Mouse (Mus musculus) kidney, adult 18-20 months (tissue): ENCODE measurements around the gene Actn2.
A peak's percentile ranks its signal among the peaks of the same experiment; 100 is the strongest.

ENCODE experiments used
- DNase-seq: peaks from one replicate; pipeline ENCODE4 v3.0.0; 2021

Gene Actn2

GRCm38 (mm10) chr13:12314173-12314572, 26.4 kb downstream of the Actn2 start:
- DNase-seq = no peak

- peak; percentile 15 for DNase-seq
Observed at GRCm38 (mm10) chr13:12311930-12312492, 28.5 kb downstream of the Actn2 start.

DNA sequence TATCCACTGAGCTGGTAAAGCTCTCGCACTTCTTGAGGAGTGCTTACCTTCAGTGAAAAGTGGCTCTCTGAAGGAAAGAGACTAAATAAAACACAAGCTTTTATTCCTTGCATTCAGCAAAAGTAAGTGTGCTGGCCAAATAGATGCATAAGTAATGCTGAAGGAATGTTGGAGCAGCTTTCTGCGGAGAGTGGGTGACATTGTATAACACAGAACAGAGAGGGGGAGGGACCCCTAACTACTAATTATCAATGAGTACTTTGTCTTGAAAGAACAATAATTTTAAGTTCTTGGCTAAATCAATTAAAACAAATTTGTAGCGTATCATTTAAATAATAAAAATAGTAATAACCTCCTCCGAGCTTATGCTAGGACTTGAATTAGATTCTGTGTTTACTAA, 29.2 kb downstream of the Actn2 start:
- no peak for DNase-seq

DNA sequence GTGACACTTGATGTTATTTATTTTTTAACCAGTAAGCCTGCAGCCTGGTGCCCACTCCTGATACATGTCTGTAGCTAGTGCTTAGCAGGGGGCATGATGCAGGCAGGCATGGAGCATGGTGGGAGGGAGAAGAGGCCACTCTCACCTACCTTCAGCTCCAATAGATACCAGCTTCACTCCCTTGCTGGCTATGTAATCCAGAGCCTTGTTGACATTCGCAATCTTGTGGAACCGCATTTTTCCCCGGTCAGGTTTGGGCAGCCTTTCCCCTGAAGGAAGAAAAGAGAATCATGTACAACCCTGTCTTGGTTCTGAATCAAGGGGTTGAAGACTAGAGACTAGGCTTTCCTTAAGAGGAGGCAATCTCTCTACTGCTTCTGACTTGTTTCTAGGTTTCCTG, 31.1 kb downstream of the Actn2 start:
- DNase-seq = no peak

- no peak for DNase-seq
Observed at GRCm38 (mm10) chr13:12308878-12309277, 31.7 kb downstream of the Actn2 start.

DNA sequence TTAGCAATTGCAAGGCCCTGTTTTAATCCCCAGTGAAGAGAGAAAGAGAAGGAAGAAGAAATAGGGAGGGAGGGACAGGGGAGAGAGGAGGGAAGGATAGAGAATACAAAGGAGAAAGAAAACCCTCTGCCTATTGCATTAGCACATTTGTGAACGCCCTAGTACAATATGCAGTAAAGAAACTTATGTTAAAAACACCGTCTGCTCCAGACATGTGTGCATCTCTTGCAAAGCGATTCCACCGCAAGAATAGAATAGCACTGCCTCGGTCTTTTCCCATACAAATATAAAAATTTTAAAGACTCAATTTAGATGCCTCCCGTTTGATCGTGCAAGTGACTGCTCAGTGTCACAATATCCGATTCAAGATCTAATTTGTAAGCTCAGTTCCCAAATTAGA, 32.1 kb downstream of the Actn2 start:
- no peak for DNase-seq

DNA sequence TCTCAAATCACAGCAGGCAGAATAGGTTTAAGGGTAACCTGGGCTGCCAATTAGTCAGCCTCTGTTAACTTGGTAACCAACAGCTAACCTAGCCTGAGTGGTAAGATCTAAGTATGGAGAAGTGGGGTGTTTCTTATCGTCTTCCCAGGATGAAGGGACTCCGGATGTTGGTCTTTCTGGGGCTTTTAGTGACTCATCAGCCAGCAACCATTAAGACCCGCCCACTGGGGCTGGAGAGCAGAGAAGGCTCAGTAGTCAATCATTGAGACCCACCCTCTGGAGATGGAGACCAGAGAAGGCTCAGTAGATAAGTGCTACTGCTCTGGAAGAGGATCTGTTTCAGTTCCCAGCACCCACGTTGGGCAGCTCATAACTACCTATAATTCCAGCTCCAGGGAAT, 33.3 kb downstream of the Actn2 start:
- no peak for DNase-seq

DNA sequence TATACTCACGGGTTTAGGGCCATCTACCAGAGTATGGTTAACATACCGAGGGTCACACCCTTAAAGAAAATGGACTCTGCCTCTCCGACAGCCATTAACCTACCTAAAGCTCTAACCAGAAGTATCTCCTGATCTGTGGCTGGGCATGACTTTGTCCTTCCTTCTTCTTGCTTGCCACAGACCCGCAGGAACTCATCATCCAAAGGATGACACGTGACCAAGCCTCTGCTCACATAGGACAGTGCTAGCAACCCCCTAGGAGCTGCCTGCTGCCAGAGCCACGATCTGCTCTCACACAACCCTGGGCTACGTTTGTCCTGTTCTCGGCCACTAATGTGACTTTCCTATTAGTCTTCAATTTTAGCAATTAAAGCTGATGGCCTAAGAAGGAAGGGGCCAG, 35.0 kb downstream of the Actn2 start:
- no peak for DNase-seq

GRCm38 (mm10) chr13:12304991-12305390, 35.6 kb downstream of the Actn2 start:
- no peak for DNase-seq

DNA sequence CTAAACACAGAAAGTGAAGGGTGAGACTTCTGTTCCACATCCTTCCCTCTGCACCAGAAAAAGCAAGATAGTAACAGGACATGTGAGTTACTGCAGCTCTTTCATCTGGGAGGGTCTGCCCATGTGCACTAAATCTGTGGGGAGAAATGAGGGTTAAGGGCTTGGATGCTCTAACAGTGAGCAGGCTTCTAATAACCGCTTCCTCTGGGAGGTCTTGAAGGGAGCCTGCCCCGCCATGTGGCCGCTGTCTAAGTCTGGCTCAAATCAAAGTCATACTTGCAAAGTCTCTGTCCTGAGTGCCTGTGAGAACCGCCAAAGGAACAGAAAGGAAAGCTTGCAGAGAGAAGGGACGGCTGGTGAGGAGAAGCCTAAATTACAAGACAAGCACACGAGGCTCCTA, 42.8 kb downstream of the Actn2 start:
- no peak for DNase-seq

DNA sequence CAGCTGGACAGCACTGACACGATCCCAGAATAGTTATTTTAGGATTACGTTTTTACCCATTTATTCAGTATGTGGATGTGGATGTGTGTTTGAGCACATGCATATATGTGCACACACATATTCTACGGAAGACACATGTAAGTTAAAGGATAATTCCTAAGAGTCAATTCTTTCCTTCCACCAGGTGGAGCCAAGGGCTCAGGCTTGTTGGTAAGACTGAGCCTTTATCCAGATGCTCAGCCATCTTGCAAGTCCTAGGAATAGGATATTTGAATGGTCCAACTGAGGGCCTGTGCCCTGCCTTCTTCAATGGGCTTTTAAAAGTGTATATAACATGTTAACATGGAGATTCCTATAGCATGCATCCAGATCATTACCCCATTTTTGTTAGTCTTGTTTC, 43.9 kb downstream of the Actn2 start:
- DNase-seq = no peak

GRCm38 (mm10) chr13:12293810-12294209, 46.8 kb downstream of the Actn2 start:
- DNase-seq = no peak

- no peak for DNase-seq
Observed at GRCm38 (mm10) chr13:12290700-12291099, 49.9 kb downstream of the Actn2 start.

DNA sequence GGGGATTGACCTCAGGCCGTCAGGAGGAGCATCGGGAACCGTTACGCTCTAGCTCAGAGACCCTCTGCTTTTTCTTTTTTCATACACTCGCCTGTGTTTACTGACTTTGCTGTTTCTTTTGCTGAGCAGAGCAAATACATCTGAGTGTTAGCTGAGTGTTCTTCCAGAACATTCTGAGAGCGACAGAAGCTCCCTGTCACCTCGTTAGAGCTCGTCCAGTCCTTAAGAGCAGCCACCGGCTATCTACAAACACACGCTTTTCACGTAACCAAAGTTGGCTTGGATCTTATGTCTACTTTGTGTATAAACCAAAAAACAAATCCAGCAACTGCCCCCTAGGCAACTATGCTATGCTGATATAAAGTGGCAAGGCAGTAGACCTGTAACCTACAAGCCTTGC, 56.0 kb downstream of the Actn2 start:
- DNase-seq = no peak

DNA sequence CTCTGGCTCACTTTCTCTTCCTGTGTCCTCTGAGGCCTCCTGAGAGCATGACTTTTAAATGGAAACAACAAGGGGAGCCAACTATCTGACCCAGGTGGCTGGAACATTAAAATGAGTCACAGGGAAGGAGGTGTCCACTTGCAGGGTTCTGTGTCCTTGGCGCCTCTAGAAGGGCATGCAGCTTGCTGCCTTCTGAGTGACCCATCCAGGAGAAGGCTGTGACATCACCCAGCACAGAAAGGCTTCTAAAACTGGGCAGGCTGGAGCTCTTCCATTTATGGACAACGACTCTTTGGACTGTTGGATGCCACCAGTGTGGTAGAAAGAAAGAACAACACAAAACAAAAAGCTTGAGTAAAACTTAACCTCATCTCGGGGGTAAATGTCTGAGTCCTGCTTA, 56.7 kb downstream of the Actn2 start:
- DNase-seq = no peak

- DNase-seq = no peak
Observed at GRCm38 (mm10) chr13:12274721-12275120, 65.8 kb downstream of the Actn2 start.

DNA sequence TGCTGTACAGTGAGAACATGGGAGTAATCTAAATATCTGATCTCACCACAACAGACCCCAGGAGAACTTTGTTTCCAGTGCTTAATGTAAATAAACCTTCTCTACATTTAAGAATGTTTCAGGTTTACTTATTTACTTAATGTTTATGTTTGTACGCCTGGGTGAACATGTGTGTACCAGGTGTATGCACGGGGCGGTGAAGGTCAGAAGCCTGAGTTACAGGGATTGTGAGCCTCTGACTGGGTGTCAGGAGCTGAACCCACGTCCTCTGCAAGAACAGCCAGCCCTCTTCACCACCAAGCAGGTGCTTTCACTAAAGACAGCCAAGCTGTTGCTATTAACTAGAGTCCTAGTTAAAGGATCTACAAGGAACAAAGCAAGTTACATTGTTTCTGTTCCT, 66.3 kb downstream of the Actn2 start:
- DNase-seq = no peak

GRCm38 (mm10) chr13:12272953-12273352, 67.6 kb downstream of the Actn2 start:
- no peak for DNase-seq

- no peak for DNase-seq
Observed at GRCm38 (mm10) chr13:12267971-12268370, 72.6 kb downstream of the Actn2 start.

DNA sequence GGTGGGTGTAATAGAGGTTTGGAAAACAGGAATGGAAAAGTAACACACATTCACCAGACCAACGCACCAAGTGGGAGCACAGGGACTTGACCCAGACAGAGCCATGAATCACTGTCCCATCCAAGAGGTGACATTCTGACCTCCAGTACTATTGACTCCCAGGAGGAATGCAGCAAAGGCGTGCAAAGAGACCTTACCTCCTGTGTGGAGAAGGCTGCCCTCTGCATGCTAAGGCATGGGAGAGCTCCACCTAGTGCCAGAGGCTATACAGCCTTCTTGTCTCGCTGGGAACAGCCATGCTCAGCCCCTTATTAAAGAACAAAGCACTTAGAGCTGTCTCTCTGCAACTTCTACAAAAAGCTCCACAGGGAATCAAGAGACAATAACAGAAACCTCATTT, 73.5 kb downstream of the Actn2 start:
- DNase-seq = peak; percentile 38

DNA sequence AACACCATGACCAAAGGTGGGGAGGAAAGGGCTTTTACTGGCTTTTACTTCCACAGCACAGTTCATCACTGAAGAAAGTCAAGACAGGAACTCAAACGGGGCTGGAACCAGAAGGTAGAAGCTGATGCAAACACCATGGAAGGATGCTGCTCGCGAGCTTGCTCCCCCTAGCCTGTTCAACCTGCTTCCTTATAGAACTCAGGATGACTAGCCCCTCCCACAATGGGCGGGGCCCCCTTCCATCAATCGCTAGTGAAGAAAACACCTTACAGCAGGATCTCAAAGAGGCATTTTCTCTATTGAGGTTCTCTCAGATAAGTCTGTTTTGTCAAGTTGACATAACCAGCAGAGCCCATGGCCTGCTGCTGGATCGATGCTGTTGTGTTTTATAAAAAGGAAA, 76.6 kb downstream of the Actn2 start:
- no peak for DNase-seq

GRCm38 (mm10) chr13:12261505-12261904, 79.1 kb downstream of the Actn2 start:
- no peak for DNase-seq

DNA sequence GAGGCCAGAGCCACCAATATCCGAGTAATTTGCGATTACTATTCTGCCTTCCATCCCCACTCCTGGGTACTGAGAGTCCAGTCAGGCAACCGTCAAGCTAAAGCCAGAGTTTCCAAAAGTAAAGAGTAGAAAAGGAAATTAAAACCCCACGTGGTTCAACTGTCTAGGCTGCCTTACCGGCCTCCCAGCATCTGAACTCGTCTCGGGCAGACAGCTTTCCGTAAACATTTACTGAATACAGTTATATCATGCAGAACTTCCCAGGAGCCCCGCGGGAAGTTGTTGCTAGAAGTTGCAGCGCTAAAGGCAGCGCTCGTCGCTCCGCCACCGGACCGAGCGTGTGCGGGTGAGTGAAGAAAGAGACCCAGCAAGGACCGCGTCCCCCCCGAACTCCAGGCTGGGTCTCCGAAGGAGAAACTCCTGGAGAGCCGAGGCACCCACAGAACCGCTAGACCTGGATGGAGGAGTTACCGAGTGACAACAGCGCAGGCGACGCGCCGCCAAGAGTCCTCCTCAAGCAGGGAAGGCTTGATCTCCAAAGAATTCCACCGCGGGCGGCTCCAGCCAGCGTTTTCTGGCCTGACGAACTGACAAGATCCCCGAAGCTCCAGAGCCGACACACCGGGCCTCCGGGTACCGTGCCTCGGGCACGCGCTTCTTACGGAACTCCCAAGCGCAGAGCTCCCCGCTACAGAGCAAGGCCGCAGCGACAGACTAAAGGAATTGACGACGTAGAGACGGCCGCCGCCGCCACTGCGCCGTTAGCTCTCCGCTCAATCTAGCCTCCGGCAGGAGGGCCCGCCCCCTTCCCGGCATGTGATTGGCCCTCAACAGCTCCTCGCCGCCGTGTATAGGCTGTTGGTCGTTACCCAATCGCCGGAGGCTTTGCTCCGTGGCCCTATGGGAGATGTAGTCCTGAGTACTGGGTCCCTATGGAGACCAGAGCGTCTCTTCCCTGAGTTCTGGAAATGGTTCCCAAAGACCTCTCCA, 82.9 kb downstream of the Actn2 start, which contains the start of gene Mtr:
Mtr (minus strand) TSS at position 723 of the 990 bp plus-strand sequence.
- peak; percentile 93 for DNase-seq

DNA sequence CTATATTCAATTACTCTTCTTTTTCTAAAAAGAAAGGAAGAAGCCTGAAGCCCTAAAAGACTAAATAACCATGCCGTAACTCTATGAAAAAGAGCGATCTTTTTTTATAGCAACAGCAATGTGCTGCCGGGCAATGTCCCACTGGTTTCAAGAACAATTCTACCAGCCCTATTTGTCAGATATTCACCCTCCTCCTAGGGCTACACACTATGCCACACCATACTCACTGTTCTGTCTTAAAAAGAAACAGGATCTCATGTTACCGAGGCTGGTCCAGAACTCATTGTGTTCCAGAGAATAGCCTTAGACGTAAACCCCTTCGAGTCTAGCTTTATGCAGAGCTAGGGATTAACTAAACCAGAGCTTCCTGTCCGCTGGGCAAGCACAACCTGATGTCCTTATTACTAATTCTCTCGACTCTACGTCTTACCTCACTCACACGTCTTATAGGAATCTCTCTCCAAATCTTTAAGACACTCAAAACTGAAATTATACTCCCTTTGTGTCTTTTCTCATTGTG, 83.6 kb downstream of the Actn2 start:
- DNase-seq = no peak
